In genomic region chr12:28704381-28704780, GRCm38 (mm10) we compare ENCODE assay signal across 9 mouse cellular contexts. TPM values are rescaled to one million over a fixed set of nuclear protein-coding genes. Genes with fewer than 3 reads are reported as not detected.
DNase-seq lines count a peak whose midpoint lies in the region; ATAC-seq and TF ChIP-seq lines count a peak whose summit lies in the region.
"Had no signal": no experiment of that assay in that cellular context is flagged by ENCODE, and none has a peak within 500 bp of the region (broad histone marks: within the 10 kb centered on the region; RNA-seq: fewer than 3 reads in every experiment).

No protein-coding gene starts in this region.

- no peaks in the 10 kb centered on the region for H3K27me3 ChIP-seq in hindbrain, postnatal 0 days (ENCODE audit: insufficient read depth, low read length)
- no peaks in the 10 kb centered on the region for H3K27me3 ChIP-seq in thymus, adult 2 months (ENCODE audit: control insufficient read depth, insufficient read depth, low read length)

- no peak for TF ChIP-seq POLR2A in thymus, adult 2 months (IDR thresholded peaks at IDR 0.05; ENCODE audit: control insufficient read depth, extremely low read depth, insufficient read depth, low read length, poor library complexity)

- peak; percentile 11 to 22 for DNase-seq in kidney, postnatal 36 days
- DNase-seq in kidney, adult 11 months, result no peak
- DNase-seq in brain, adult 2 months (ENCODE audit: low read depth, low spot score), result peak; percentile 68
- DNase-seq in hindbrain, postnatal 0 days (ENCODE audit: low spot score), result peak; percentile 56
- peak; percentile 25 for DNase-seq in retina, embryonic 14.5 days (ENCODE audit: low spot score)
- DNase-seq in thymus, adult 2 months, result no peak
- DNase-seq: cerebellum, postnatal 36 days; gastrocnemius, postnatal 14 days had no signal

- peaks cover 4% of the 10 kb centered on the region; the same call in 1 of the 2 replicates for H3K36me3 ChIP-seq in hindbrain, postnatal 0 days (ENCODE audit: insufficient read depth, low read length)
- peaks cover 2% of the 10 kb centered on the region; the same call in 1 of the 2 replicates for H3K36me3 ChIP-seq in thymus, adult 2 months (ENCODE audit: control insufficient read depth, insufficient read depth, low read length)

- H3K9me3 ChIP-seq in hindbrain, postnatal 0 days (ENCODE audit: low read length), result no peaks in the 10 kb centered on the region

- H3K9ac ChIP-seq in hindbrain, postnatal 0 days (replicated peaks; ENCODE audit: low read length), result 0 out of 2 replicates have a peak overlapping the region, but pooled peaks have one; percentile 18

- TF ChIP-seq CTCF in hindbrain, postnatal 0 days (IDR thresholded peaks at IDR 0.05; ENCODE audit: low read depth), result peak; percentile 55
- no peak for TF ChIP-seq CTCF in thymus, adult 2 months (IDR thresholded peaks at IDR 0.05; ENCODE audit: borderline replicate concordance, control insufficient read depth, extremely low read depth, insufficient read depth, low read length, poor library complexity)

- no peak overlapping the region for H3K4me3 ChIP-seq in hindbrain, postnatal 0 days (ENCODE audit: low read length)
- no peak overlapping the region for H3K4me3 ChIP-seq in thymus, adult 2 months (ENCODE audit: control insufficient read depth, insufficient read depth, low read length)

- peak; percentile 9; the same call in 1 of the 2 replicates for ATAC-seq in hindbrain, postnatal 0 days
- no peak for ATAC-seq in granulocyte monocyte progenitor cell, adult 5-6 weeks (replicated peaks; ENCODE audit: poor library complexity, severe bottlenecking)

- peaks cover 4% of the 10 kb centered on the region; the same call in 1 of the 2 replicates for H3K4me1 ChIP-seq in hindbrain, postnatal 0 days (ENCODE audit: insufficient read depth, low read length)
- H3K4me1 ChIP-seq in thymus, adult 2 months (replicated peaks; ENCODE audit: control insufficient read depth, insufficient read depth, low read length), result no peaks in the 10 kb centered on the region

- H3K4me2 ChIP-seq in hindbrain, postnatal 0 days (ENCODE audit: low read depth, low read length), result no peak overlapping the region

- WGBS in hindbrain, postnatal 0 days, result 10% methylated on average over 12 of the region's 12 CpGs
- WGBS in thymus, adult 2 months, result 94% methylated on average over 12 of the region's 12 CpGs

- peak overlapping the region; percentile 3; the same call in 1 of the 2 replicates for H3K27ac ChIP-seq in hindbrain, postnatal 0 days
- H3K27ac ChIP-seq in thymus, adult 2 months (ENCODE audit: control insufficient read depth, insufficient read depth, low read length), result no peak overlapping the region

RNA-seq across cellular contexts. Expression of gene Adi1, which starts 29.4 kb away (rescaled TPM):
- 8.5 and 11.4 TPM in 2 replicates for total RNA-seq in hindbrain, postnatal 0 days (2014; rRNA removed)
- polyA plus RNA-seq in hindbrain, postnatal 0 days (2015; fragmentation: Nextera tagmentation; extraction: Ambion mirVana), result 33.3 and 35.4 TPM in 2 replicates
- total RNA-seq in granulocyte monocyte progenitor cell, adult 5-6 weeks (2014; fragmentation: Nextera tagmentation), result 103 and 113 TPM in 2 replicates
- total RNA-seq in granulocyte monocyte progenitor cell, adult 5-6 weeks (2017), result 34.1 and 43.9 TPM in 2 replicates
- 12.4 and 15.8 TPM in 2 replicates for polyA plus RNA-seq in thymus, adult 2 months (2012; rRNA removed)

RNA-seq across cellular contexts. Expression of gene Trappc12, which starts 45.9 kb away (rescaled TPM):
- total RNA-seq in hindbrain, postnatal 0 days (2014; rRNA removed), result 54.5 and 66.3 TPM in 2 replicates
- polyA plus RNA-seq in hindbrain, postnatal 0 days (2015; fragmentation: Nextera tagmentation; extraction: Ambion mirVana), result 34.1 and 34.5 TPM in 2 replicates
- 40.9 and 41.2 TPM in 2 replicates for total RNA-seq in granulocyte monocyte progenitor cell, adult 5-6 weeks (2014; fragmentation: Nextera tagmentation)
- total RNA-seq in granulocyte monocyte progenitor cell, adult 5-6 weeks (2017), result 40.5 and 46.5 TPM in 2 replicates
- polyA plus RNA-seq in thymus, adult 2 months (2012; rRNA removed), result 33.4 and 47.2 TPM in 2 replicates

RNA-seq across cellular contexts. Expression of gene Eipr1, which starts 47.2 kb away (rescaled TPM):
- total RNA-seq in hindbrain, postnatal 0 days (2014; rRNA removed), result 65.8 and 78.0 TPM in 2 replicates
- 54.9 and 58.4 TPM in 2 replicates for polyA plus RNA-seq in hindbrain, postnatal 0 days (2015; fragmentation: Nextera tagmentation; extraction: Ambion mirVana)
- total RNA-seq in granulocyte monocyte progenitor cell, adult 5-6 weeks (2014; fragmentation: Nextera tagmentation), result 23.6 and 31.2 TPM in 2 replicates
- total RNA-seq in granulocyte monocyte progenitor cell, adult 5-6 weeks (2017), result 24.4 and 25.5 TPM in 2 replicates
- 54.0 and 66.8 TPM in 2 replicates for polyA plus RNA-seq in thymus, adult 2 months (2012; rRNA removed)

RNA-seq across cellular contexts. Expression of gene Rnaseh1, which starts 55.0 kb away (rescaled TPM):
- total RNA-seq in hindbrain, postnatal 0 days (2014; rRNA removed), result 7.4 and 11.3 TPM in 2 replicates
- polyA plus RNA-seq in hindbrain, postnatal 0 days (2015; fragmentation: Nextera tagmentation; extraction: Ambion mirVana), result 12.7 and 14.8 TPM in 2 replicates
- 31.3 and 37.1 TPM in 2 replicates for total RNA-seq in granulocyte monocyte progenitor cell, adult 5-6 weeks (2014; fragmentation: Nextera tagmentation)
- total RNA-seq in granulocyte monocyte progenitor cell, adult 5-6 weeks (2017), result 26.2 and 33.5 TPM in 2 replicates
- 14.9 and 16.1 TPM in 2 replicates for polyA plus RNA-seq in thymus, adult 2 months (2012; rRNA removed)

Comparison
In these comparisons a context has a peak if more than half of its experiments do, and no peak if none do; other contexts are left out.
1. DNase-seq: peak in kidney, postnatal 36 days (2 of 2), brain, adult 2 months (single experiment), hindbrain, postnatal 0 days (single experiment) and retina, embryonic 14.5 days (single experiment); none in kidney, adult 11 months (single experiment) and thymus, adult 2 months (single experiment).